Mouse (Mus musculus) c-Kit-positive CD71-negative TER-119-negative erythroid progenitor cells, embryonic 14.5 days (primary cell): Measurements from ENCODE around the gene Hexim1.

Source experiments
- DNase-seq: peaks from one replicate; pipeline ENCODE4 v3.0.0-alpha.2; 2013; ENCODE audit warnings: low read depth

Hexim1 gene

GRCm38 (mm10) chr11:103116008-103116818, at the start of gene Hexim1:
TSS of gene Hexim1 (plus strand) at chr11:103116231.
- peak; percentile 99 for DNase-seq

DNA sequence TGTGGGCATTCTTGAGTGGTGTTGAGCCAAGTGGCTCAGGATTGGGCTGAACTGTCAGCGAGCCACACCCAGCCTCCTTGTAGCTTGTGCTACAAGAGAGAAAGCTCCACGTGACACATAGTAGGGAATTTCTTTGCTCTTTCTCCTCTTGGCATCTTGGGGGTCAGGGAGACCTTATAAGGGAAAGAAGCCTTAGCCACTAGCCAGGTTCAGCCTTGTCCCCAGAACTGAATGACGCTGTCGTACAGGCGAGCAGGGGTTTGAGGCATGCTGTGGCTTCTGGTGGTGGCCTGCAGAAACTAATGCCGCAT, 49.0 kb upstream of the Hexim1 start:
- DNase-seq: no peak

- DNase-seq: no peak
These were observed 48.5 kb upstream of the Hexim1 start for GRCm38 (mm10) chr11:103067457-103068001.

DNA sequence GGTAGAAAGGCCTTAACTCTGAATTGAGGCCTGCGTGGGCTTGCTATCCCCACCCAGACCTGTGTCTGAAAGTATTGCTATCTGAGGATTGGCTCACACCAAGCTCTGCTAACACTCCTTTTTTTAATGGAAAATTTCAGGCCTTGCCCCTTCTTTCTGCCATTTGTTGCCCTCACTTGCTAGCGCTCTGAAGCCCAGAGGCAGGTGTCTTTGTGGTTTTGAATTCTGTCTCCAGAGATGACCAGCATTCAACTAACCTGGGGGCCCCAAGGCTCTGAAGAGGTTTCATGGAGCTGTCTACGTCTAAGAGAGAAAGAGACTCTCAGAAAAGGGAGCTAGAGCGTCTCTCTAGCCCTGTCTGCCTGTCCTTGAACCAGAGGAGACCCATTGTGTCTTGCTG, 47.8 kb upstream of the Hexim1 start:
- DNase-seq: no peak

DNA sequence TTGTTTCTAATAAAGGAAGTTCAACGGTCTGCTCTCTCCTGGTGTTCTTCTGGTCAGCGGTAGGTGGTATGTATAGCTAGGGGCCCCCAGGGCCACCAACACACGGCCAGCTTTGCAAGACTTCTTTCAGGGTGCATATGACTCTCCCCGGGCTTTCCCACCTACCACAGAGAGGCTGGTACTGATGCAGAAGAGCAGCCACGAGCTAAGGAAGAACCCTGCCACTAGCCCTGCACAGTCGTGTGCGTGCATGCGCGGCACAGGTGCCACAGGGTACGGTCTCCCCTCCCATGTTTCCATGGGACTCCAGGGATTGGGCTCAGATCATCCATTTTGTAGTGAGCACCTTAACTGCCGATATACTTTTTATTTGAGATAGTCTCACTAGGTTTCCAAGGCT, 47.1 kb upstream of the Hexim1 start:
- DNase-seq: no peak

GRCm38 (mm10) chr11:103069731-103070130, 46.3 kb upstream of the Hexim1 start:
- no peak for DNase-seq

DNA sequence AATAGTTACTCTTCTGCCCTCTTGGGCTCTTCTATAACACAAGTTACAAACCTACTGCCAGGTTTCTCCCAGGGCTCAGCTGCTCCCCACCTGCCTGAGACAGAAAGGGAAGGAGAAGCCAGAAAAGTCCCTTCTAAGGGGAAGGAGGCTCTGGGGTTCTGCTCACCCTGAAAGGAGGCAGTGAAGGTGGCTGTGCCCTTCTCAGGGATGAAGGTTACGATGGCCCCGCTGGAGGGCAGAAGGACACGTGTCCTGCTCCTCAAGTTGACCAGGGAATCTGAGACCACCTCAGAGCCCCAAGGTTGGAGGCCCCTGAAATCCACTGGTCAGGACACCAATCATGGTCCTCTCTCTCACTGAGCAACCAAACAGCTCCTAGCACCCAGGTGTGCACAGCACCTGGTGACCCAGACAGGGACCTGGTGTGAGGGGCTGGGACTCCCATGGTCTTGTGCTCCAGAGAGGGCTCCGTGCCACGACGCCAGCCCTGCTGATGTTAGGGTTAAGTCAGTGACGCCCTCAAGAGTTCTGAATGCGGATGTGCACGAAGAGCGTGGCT, 45.6 kb upstream of the Hexim1 start:
- DNase-seq: no peak

DNA sequence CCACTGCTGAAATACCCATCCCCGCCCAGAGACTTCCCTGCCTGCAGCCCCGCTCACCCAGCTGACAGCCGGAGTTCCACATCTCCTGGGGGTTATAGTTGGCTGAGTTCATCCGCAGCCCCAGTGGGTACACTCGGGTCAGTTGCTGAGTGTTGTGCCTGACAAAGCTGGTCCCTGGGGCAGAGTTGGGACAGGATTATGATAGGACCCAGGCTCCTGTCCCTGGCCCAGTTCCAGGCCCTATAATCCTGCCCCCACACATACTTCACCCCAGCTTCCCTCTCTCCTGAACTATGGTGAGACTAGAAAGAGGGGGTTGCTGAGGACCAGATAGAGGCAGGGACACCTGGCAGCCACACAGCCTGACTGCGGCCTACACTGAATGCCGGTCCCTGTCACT, 42.4 kb upstream of the Hexim1 start:
- DNase-seq: no peak

- DNase-seq: no peak
These were observed 41.8 kb upstream of the Hexim1 start for GRCm38 (mm10) chr11:103074121-103074650.

GRCm38 (mm10) chr11:103074796-103075323, 41.2 kb upstream of the Hexim1 start:
- DNase-seq: no peak

DNA sequence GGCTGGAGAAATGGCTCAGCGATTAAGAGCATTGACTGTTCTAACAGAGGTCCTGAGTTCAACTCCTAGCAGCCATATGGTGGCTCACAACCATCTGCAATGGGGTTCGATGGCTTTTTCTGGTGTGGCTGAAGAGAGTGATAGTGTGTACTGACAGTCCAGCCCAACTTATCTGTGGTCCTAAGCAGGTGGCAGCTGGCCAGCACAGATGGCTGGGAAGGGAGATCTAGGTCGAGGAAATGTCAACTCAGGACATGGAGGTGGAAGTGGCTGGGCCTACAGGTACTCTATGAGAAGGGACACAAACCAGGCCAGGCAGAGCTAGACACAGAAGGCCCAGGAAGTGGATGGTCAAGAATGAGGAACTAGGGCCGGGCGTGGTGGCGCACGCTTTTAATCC, 40.0 kb upstream of the Hexim1 start:
- DNase-seq: no peak

DNA sequence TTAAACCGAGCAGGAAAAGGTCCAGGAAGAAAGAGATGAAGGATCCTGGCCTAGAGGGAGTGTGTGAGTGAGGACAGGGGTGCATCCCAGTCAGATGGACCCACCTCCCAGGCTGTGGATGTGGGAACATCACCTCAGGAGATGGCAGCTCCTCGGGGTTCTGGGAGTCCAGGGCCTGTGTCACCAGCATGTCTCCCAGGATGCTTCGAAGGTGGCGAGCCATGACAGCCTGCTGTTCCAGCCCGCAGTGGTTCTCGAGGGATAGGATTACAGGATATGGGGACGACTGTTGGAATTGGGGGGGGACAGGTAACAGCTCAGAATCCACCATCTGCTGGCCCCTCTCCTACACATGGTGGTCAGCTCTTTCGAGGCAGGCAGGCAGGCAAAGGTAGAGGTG, 39.5 kb upstream of the Hexim1 start:
- DNase-seq: no peak

GRCm38 (mm10) chr11:103078131-103078530, 37.9 kb upstream of the Hexim1 start:
- DNase-seq: no peak

- DNase-seq: no peak
These were observed 35.5 kb upstream of the Hexim1 start for GRCm38 (mm10) chr11:103080323-103081091.

- DNase-seq: no peak
These were observed 34.4 kb upstream of the Hexim1 start for GRCm38 (mm10) chr11:103081631-103082030.

DNA sequence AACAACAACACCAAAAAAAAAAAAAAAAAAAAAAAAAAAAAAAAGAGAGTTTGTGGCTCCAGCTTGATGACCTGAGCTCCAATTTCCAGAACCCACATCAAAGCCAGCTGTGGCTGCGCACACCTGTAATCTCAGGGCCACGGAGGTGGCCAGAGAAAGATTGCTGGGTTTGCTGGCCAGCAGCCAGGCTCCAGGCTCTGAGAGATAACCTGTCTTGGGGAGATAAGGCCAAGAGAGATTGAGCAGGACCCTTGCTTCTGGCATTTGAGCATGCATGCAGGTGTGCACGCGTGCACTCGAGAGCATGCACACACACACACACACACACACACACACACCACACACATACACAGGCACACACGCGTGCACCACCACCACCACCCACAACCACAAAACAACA, 22.7 kb upstream of the Hexim1 start:
- DNase-seq: no peak

DNA sequence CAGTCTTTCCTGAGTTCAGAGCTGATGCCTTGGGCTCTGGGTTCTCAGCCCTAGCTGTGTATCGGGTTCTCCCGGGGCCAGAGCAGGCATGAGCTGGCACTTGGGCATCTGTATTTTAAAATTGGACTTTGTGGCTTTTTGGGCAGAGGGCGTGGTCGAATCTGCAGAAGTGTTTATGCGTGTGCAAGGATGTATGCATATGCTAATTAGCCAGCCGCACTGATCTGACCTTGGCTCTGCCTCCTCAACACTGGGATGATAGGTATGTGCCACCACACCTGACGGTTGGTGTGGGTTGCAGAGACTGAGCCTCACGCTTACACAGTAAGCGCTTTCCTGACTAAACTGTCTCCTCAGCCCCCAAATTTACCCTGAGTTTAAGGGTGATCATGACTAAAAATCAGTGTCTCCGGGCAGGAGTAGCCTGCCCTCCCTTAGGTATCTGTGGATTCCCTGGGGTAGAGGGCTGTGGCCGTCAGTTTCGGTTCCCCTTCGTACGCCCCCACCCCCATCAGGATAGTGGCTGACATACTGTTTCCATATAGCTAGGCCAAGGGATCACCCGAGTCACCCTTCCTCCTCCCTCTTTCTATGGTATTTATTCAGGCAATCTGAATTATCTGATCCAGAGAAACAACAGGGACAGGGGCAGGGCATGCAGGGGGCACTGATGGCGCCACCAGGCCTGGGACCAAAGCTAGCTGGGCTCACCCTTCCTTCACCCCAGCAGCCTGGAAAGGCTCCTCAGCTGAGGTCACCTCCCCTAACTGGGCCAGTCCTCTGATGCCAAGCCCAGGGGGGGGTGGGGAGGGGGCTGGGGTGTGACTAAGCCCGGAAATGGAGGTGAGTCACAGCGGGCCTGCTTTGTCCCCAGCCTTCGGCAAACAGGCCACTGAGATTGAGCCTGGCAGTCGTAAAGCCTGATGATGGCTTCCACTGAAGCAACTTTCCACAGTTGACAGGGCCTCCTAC, 21.9 kb upstream of the Hexim1 start:
- DNase-seq: no peak

- no peak for DNase-seq
These were observed 20.8 kb upstream of the Hexim1 start for GRCm38 (mm10) chr11:103095107-103095670.

GRCm38 (mm10) chr11:103095801-103096200, 20.2 kb upstream of the Hexim1 start:
- no peak for DNase-seq

GRCm38 (mm10) chr11:103096979-103097894, 18.8 kb upstream of the Hexim1 start:
- DNase-seq: no peak
